Mouse (Mus musculus) CD4-positive helper T cell, adult 2 months (primary cell): ENCODE data around the gene Tmem106b.

Experiments used
- DNase-seq: peaks from one replicate; pipeline ENCODE4 v3.0.0-alpha.2; 2012; ENCODE audit warnings: low read depth, missing footprints, low spot score

Gene Tmem106b

GRCm38 (mm10) chr6:13069302-13070146 lies at the start of gene Tmem106b:
Gene Tmem106b, plus strand, starts transcription at chr6:13069759.
- peak; percentile 96 for DNase-seq

GRCm38 (mm10) chr6:13021245-13022100 lies 48.1 kb upstream of the Tmem106b start:
- peak; percentile 6 for DNase-seq

- no peak for DNase-seq
Observed at GRCm38 (mm10) chr6:13030558-13030957, 39.0 kb upstream of the Tmem106b start.

GRCm38 (mm10) chr6:13030961-13031360 lies 38.6 kb upstream of the Tmem106b start:
- DNase-seq = no peak

- DNase-seq = no peak
Observed at GRCm38 (mm10) chr6:13052408-13053200, 17.0 kb upstream of the Tmem106b start.

GRCm38 (mm10) chr6:13061276-13062039 lies 8.1 kb upstream of the Tmem106b start:
- peak; percentile 24 for DNase-seq

GRCm38 (mm10) chr6:13062063-13062462 lies 7.5 kb upstream of the Tmem106b start:
- no peak for DNase-seq

- no peak for DNase-seq
Observed at GRCm38 (mm10) chr6:13062691-13063255, 6.8 kb upstream of the Tmem106b start.

- no peak for DNase-seq
Observed at GRCm38 (mm10) chr6:13070147-13070425, 527 bp downstream of the Tmem106b start.

- DNase-seq = peak; percentile 27
Observed at GRCm38 (mm10) chr6:13070485-13070884, 926 bp downstream of the Tmem106b start.

- no peak for DNase-seq
Observed at GRCm38 (mm10) chr6:13073036-13073435, 3.5 kb downstream of the Tmem106b start.

- DNase-seq = no peak
Observed at GRCm38 (mm10) chr6:13073876-13074275, 4.3 kb downstream of the Tmem106b start.

GRCm38 (mm10) chr6:13082881-13083280 lies 13.3 kb downstream of the Tmem106b start:
- no peak for DNase-seq

- no peak for DNase-seq
Observed at GRCm38 (mm10) chr6:13096656-13097435, 27.3 kb downstream of the Tmem106b start.

GRCm38 (mm10) chr6:13100137-13100536 lies 30.6 kb downstream of the Tmem106b start:
- no peak for DNase-seq

GRCm38 (mm10) chr6:13108662-13109061 lies 39.1 kb downstream of the Tmem106b start:
- DNase-seq = no peak

- DNase-seq = peak; percentile 4
Observed at GRCm38 (mm10) chr6:13137255-13137654, 67.7 kb downstream of the Tmem106b start.
